Mouse (Mus musculus): ENCODE data around the gene Pxk. TPM values are rescaled to one million over a fixed set of nuclear protein-coding genes. Genes with fewer than 3 reads are reported as not detected.

Gene Pxk
- polyA plus RNA-seq, 1 experiment = 21.9 TPM

DNA sequence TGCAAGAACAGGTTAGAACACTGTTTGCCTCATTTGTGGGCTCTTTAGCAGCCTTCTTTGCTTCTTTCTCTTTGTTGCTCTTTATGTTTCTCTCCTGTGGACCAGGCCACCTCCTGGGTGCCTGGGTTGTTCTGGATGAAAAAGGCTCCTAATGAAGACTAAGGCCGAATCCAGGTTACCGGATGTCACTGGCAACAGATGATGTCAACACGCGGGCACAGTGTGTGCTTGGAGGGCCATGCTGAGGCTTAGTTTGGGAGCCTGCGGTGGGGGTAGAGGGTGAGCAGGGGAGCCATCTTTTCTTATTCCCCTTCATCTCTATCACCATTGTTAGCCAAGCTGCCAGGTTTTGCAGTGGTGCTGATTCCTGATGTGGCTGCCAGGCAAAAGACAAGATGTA, 109.5 kb downstream of the Pxk start:
- TF ChIP-seq CTCF (IDR thresholded peaks at IDR 0.05; ENCODE audit: control insufficient read depth, insufficient read depth, low read length) = no peak
- no peak for TF ChIP-seq POLR2A (IDR thresholded peaks at IDR 0.05; ENCODE audit: borderline replicate concordance, control insufficient read depth, low read depth, low read length)
- 80% methylated on average over 5 of the region's 5 CpGs for WGBS
- H3K27ac ChIP-seq (ENCODE audit: control insufficient read depth, insufficient read depth, low read depth, low read length, poor library complexity) = no peak overlapping the region

DNA sequence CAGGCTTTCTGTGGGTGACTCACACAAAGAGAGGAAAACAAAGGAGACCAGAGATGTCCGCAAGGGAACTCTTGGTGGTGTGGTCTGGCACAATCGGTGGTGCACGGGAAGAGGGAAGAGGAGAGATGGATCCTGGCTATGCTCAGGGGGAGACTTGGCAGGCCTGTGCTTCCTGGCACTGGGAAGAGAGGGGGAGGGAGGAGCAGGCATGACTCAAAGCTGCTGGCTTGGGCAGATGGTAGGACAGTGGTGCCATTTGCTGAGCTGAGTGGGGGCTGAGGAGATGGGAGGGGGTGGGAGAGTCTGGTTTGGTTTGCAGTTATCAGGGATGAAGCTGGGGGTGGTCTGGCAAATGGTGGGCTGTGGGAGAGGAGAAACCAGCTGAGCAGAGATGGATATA, 110.9 kb downstream of the Pxk start:
- H3K4me3 ChIP-seq (replicated peaks; ENCODE audit: control insufficient read depth, low read depth, low read length) = no peak overlapping the region
- H3K27ac ChIP-seq (ENCODE audit: control insufficient read depth, insufficient read depth, low read depth, low read length, poor library complexity) = no peak overlapping the region
- WGBS = 65% methylated on average over 3 of the region's 3 CpGs
- no peaks in the 10 kb centered on the region; the same call in 1 of the 2 replicates for H3K4me1 ChIP-seq (ENCODE audit: control insufficient read depth, insufficient read depth, low read length)
- TF ChIP-seq POLR2A (IDR thresholded peaks at IDR 0.05; ENCODE audit: borderline replicate concordance, control insufficient read depth, low read depth, low read length) = no peak
- no peak for TF ChIP-seq CTCF (IDR thresholded peaks at IDR 0.05; ENCODE audit: control insufficient read depth, insufficient read depth, low read length)

More for the DNA sequence above, 109.5 kb downstream of the Pxk start:
- H3K4me3 ChIP-seq (replicated peaks; ENCODE audit: control insufficient read depth, low read depth, low read length) = no peak overlapping the region
- H3K4me1 ChIP-seq (ENCODE audit: control insufficient read depth, insufficient read depth, low read length) = no peaks in the 10 kb centered on the region

DNA sequence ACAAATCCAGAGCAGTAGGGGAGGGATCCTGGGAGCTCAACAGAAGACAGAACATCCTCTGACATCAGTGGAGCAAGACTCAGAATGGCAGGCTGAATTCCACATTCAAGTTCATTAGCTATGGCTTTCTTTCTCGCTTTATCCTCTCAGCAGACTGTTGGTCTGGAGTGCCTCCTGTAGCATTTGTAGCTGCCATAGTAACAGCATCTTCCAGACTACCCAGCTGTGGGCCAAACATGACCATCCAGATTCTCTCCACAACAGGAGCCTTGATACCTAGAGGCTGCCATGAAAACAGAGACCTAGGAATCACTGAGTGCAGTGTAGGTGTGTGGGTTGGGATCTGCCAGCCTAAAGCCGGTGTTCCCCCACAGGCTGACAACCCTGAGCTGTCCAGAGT, 111.9 kb downstream of the Pxk start:
- H3K4me3 ChIP-seq (replicated peaks; ENCODE audit: control insufficient read depth, low read depth, low read length) = no peak overlapping the region
- H3K4me1 ChIP-seq (ENCODE audit: control insufficient read depth, insufficient read depth, low read length) = no peaks in the 10 kb centered on the region; the same call in 1 of the 2 replicates
- H3K27ac ChIP-seq (ENCODE audit: control insufficient read depth, insufficient read depth, low read depth, low read length, poor library complexity) = no peak overlapping the region
- 87% methylated on average over 2 of the region's 2 CpGs for WGBS
- TF ChIP-seq POLR2A (IDR thresholded peaks at IDR 0.05; ENCODE audit: borderline replicate concordance, control insufficient read depth, low read depth, low read length) (no peak), CTCF (IDR thresholded peaks at IDR 0.05; ENCODE audit: control insufficient read depth, insufficient read depth, low read length) (no peak)

DNA sequence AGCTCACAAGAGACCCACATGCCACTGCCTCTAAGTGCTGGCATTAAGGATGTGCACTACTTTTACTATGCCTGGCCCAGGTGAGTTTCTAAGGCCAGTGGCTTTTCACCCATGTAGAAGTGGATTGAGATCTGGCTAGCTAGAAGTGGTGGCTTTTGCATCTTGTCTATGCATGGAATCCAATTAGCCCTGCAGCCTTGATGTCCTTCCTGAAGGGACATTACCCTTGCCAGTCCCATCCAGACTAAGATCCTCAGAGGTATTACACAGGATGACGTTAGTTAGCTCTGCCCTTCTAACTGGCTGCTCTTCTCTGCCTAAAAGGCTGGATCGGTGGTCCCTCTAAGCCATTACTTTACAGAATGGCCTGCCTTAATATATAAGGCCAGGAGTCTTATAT, 115.0 kb downstream of the Pxk start:
- Histone ChIP-seq H3K4me3 (replicated peaks; ENCODE audit: control insufficient read depth, low read depth, low read length) (no peak overlapping the region), H3K4me1 (ENCODE audit: control insufficient read depth, insufficient read depth, low read length) (no peaks in the 10 kb centered on the region; the same call in 1 of the 2 replicates), H3K27ac (ENCODE audit: control insufficient read depth, insufficient read depth, low read depth, low read length, poor library complexity) (no peak overlapping the region)
- WGBS = 80% methylated on average over 2 of the region's 2 CpGs
- TF ChIP-seq POLR2A (IDR thresholded peaks at IDR 0.05; ENCODE audit: borderline replicate concordance, control insufficient read depth, low read depth, low read length) (no peak), CTCF (IDR thresholded peaks at IDR 0.05; ENCODE audit: control insufficient read depth, insufficient read depth, low read length) (no peak)

DNA sequence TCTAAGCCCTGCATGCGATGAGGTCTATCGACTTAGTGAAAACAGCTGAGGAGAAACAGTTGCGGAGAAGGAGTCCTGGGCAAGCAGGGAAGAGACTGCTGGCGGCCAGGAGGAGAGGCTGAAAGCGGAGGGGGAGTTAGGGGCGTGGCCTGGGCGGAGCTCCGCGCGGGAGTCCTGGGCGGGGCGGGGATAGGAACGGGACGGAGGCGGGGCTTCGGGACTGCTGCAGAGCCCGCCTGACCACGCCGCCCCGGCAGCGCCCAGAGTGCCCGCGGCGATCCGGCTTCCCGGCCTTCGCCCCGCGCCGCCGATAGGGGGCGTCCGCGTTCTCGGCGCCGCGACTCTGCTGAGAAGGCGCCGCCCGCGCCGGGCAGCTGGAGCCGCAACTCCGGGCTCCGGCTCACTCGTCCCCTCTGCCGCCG, 115.8 kb downstream of the Pxk start, which contains the start of gene Kctd6:
Kctd6 (plus strand) TSS at position 338 of the 422 bp plus-strand sequence.
- WGBS = under 1% methylated on average over 24 of the region's 49 CpGs
- peak; percentile 52 for TF ChIP-seq CTCF (IDR thresholded peaks at IDR 0.05; ENCODE audit: control insufficient read depth, insufficient read depth, low read length)
- peak; percentile 11; the same call in 1 of the 2 replicates for TF ChIP-seq POLR2A (IDR thresholded peaks at IDR 0.05; ENCODE audit: borderline replicate concordance, control insufficient read depth, low read depth, low read length)
- H3K27ac ChIP-seq (ENCODE audit: control insufficient read depth, insufficient read depth, low read depth, low read length, poor library complexity) = peak within 1 kb of the TSS; percentile 89; the same call in 1 of the 2 replicates

More for the DNA sequence above, 115.8 kb downstream of the Pxk start, which contains the start of gene Kctd6:
- Histone ChIP-seq H3K4me3 (replicated peaks; ENCODE audit: control insufficient read depth, low read depth, low read length) (peak within 1 kb of the TSS; percentile 75), H3K4me1 (ENCODE audit: control insufficient read depth, insufficient read depth, low read length) (no peaks in the 10 kb centered on the region; the same call in 1 of the 2 replicates)

Other genes starting within 250 kb of the Pxk start
- not detected in 2 replicates for gene Gm45521, start 140.9 kb upstream of the Pxk start, polyA plus RNA-seq (2011; ENCODE audit: insufficient read depth, insufficient read length, low replicate concordance, missing spikeins)
- gene Dnase1l3, start 103.6 kb upstream of the Pxk start, polyA plus RNA-seq (2011; ENCODE audit: insufficient read depth, insufficient read length, low replicate concordance, missing spikeins) = 0.88 and 1.6 TPM in 2 replicates
- gene Abhd6, start 95.3 kb upstream of the Pxk start, polyA plus RNA-seq (2011; ENCODE audit: insufficient read depth, insufficient read length, low replicate concordance, missing spikeins) = 3.6 TPM in 1 of 2 replicates, not detected in the other
- gene Rpp14, start 17.8 kb upstream of the Pxk start, polyA plus RNA-seq (2011; ENCODE audit: insufficient read depth, insufficient read length, low replicate concordance, missing spikeins) = 10.6 and 20.7 TPM in 2 replicates
- 60.0 and 77.9 TPM in 2 replicates for gene Pdhb, start 74.8 kb downstream of the Pxk start, polyA plus RNA-seq (2011; ENCODE audit: insufficient read depth, insufficient read length, low replicate concordance, missing spikeins)
- 6.8 and 7.7 TPM in 2 replicates for gene Kctd6, start 115.9 kb downstream of the Pxk start, polyA plus RNA-seq (2011; ENCODE audit: insufficient read depth, insufficient read length, low replicate concordance, missing spikeins)
- gene Acox2, start 161.1 kb downstream of the Pxk start, polyA plus RNA-seq (2011; ENCODE audit: insufficient read depth, insufficient read length, low replicate concordance, missing spikeins) = 4.8 TPM in 1 of 2 replicates, not detected in the other
- 1.9 TPM in 1 of 2 replicates, not detected in the other for gene Fam107a, start 219.8 kb downstream of the Pxk start, polyA plus RNA-seq (2011; ENCODE audit: insufficient read depth, insufficient read length, low replicate concordance, missing spikeins)